Mouse (Mus musculus): Measurements from ENCODE around the gene Qpctl.

Gene Qpctl

DNA sequence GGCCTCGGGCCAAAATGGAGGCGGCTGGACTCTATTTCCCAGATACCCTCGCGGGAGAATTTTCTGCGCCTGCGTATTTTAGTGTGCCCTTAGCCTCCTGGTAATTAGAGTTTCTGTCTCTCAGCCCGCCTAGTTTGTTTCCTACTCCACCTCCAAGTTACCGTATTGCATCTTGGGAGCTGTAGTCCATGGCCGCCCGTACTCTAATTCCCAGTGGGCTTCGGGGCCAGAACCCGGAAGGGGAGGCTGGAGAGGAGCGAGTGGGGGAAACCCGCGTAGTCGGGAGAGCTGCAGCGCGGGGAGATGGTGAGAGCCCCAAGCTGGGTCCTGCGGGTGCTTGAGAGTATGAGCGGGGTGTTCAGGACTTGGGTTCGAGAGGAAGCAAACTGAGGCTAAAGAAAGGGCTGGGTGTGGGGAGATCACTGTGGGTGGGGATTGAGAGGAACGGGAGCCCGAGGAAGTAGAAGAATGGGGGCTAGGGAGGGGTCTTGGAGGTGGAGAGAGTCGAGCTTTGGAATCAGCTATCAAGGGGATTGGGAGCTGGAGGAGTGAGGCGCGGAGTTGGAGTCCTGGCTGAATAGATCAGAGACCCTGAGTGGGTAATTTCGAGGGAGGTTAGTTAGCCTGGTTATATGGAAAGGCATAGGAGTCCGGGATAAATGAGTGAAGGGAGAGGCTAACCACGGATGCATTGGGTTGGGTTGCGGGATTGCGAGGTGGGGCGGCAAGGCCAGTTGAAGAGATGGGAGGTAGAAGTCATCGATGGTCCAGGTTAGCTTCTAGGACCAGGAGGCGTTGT lies 29.3 kb downstream of the Qpctl start, which contains the start of gene Fbxo46:
Gene Fbxo46, plus strand, starts transcription at position 229 of the 799 bp plus-strand sequence.
- DNase-seq (ENCODE audit: low spot score): peak; percentile 85

DNA sequence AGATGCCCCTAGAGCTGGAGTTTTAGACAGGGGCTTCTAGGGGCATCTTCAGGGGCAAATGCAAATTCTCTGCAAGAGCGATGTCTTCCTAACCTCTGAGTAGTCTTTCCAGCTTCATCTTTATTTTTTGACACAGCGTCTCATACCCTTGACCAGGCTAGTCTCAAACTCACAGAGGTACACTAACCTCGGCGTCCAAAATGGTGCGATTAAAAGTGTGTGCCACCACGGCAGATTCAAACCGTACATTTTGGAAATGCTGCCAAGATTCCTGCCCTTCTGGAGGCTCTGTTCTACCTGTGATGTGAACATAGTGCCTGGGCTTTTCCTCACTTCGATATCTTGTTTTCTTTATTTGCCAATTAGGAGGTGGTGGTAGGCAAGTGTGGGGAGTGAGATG lies 30.0 kb downstream of the Qpctl start:
- DNase-seq (ENCODE audit: low spot score): no peak

DNA sequence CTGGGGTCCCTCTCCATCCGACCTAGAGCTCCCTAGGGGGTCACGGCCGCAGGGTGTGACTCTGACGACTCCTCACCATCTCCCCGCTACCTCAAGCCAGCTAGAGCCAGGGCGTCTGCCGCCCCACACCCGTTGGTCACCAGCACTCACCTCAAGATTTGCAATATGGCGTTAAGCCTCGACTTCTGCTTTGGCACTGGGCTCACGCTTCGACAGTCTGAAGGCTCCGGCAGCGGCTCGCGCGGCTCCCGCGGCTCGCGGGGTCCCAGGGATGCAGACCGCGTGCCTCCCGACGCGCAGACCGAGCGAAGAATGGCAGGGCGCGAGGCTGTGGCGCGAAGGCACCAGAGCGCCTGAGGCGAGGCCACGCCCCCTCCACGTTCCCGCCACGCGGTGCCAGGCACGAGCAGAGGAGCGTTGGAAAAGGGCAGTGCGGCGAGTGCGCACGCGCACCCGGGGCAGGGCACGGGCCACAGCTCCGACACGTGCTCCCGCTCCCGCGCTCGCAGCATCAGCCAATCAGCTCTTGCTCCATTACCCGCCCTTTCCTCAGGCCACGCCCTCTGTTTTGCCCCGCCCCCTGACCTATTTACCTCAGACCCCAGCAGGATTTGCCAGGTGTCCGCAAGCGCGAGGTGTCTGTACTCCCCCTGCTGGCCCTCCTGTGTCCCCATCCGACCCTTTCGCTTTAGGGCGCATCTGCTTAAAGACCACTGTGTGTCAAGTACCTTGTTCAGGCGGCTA lies 30.9 kb downstream of the Qpctl start, which contains the start of gene Gm4969:
Gene Gm4969, minus strand, starts transcription at position 341 of the 744 bp plus-strand sequence.
- DNase-seq (ENCODE audit: low spot score): no peak

DNA sequence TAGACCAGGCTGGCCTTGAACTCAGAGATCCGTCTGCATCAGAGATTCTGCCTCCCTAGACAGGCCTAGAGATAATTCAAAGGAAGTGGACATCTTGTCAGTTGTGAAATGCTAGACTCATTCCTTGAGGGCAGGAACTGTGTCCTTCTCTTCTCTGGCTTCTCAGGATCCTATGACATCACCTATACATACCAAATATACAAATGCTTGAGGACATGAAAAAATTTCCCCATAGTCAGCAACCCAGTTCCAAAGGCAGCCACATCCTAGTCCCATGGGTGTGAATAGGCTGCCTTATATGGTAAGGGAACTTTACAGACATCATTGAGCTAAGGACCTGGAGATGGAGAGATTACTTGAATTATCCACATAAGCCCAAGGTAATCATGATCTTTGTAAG lies 39.5 kb downstream of the Qpctl start:
- no peak for DNase-seq (ENCODE audit: low spot score)

DNA sequence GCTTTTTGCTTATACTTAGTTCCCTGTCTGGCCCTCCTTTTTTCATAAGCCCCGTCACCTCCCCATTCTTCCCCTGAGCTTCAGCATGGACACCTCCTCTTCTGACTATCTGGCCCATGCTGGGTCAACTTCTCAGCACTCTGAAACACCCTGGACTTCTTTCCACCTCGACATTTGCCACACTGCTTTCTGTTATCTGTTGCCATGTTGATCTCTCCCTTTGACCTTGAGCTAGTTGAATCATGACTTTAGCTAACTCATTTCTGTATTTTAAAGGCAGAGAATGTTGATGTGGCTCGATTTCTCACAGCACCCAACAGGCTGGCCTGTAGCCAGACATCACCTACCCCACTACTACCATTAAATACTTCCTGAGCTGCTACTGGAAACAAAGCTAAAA lies 41.7 kb downstream of the Qpctl start:
- DNase-seq (ENCODE audit: low spot score): no peak

DNA sequence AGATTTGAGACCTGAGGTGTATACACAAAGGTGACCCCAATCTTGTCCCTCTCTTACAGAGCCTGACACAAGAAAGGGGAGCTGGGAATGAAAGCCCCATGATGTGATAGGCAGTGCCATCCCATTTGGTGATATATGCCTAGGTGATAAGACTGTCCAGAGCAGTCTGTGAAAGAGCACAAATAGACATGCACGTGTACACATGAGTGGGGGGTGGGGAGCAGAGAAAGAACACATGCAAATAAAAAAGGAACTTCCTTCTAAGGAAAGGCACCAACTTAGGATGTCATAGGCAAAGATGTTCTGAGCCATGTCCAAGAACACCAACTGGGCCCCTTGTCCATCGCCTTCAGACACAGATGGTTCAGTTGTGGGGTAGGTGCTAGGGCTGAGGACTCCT lies 44.6 kb downstream of the Qpctl start:
- DNase-seq (ENCODE audit: low spot score): no peak

DNA sequence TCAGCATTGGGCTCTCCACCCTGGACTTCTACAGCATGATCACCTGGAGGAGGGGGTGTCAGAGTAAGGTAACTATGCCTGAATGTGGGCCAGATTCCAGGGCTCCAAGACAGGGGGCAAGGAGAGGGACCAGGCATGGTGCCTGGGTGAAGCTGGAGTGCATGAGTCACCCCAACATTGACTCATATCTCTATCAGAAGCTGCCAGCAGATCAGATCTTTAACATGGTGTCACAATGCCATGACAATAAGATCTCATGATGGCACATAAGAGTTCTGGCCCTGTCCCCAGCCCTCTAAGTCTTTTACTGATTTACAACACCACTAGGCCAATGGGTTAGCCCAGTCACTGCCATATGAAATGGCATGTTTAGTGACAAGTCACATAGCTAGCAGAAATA lies 45.4 kb downstream of the Qpctl start:
- DNase-seq (ENCODE audit: low spot score): no peak

DNA sequence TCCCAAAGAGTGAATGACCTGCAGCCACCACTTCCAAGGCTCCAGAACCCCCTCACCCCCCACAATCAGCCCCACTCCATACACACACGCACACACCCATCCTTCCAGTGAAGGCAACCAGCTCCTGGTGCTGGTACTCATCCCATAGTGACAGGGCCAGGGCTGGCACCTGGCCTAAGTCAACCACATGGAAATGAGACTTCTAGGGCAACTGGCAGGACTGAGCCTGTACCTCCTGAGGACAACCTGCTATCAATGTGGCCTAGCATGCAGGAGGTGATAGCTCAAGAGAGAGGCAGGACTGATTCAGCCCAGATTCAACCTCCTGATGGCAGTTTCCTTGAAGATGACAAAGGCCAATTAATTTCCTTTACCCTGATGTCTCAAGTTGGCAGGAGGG lies 48.8 kb downstream of the Qpctl start:
- no peak for DNase-seq (ENCODE audit: low spot score)

DNA sequence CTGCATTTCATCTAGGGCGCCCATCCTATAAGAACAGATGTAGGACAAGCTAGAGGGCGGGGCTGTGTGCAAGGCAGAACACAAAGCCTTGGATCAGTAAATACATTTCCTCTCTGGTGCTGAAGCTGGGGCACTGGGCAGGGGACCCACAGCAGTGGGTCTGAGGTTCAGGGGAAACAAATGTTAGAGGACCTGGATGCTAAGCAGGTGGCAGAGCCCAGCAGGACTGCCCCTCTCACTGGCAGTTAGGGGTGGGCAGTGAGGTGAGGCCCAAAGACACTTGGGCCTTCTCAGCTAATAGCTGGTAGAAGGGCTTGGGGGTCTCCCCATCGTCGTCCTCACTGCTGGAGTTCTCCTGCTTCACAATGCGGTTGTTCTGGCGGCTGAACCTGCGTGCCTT lies 50.3 kb downstream of the Qpctl start:
- no peak for DNase-seq (ENCODE audit: low spot score)

DNA sequence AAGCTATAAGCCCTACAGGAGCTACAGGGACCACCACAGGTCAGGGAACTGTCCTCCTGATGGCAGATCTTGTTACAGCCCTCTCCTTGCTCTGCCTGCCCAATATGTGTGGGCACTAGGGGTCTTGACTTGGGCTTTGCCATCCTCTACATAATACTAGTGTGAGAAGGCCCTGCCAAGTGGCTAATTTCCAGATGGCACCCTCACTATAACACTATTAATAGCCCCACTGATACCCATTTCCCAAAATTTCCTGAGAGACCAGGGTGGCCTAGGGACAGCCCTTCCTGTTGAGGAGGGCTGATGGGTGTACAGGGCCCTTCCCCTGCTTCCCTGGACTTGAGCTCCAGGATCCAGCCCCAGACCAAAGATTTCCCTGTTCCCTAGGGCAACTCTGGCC lies 51.2 kb downstream of the Qpctl start:
- DNase-seq (ENCODE audit: low spot score): no peak

DNA sequence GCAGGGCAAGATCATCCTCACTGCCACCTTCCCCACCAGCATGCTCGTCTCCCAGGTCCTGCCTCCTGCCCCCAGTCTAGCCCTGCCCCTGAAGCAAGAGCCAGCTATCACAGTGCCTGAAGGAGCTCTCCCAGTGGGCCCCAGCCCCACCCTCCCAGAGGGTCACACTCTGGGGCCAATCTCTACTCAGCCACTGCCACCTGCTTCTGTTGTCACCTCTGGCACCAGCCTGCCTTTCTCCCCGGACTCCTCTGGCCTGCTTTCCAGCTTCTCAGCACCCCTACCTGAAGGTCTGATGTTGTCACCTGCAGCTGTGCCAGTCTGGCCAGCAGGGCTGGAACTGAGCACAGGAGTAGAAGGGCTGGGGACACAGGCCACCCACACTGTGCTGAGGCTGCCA lies 51.9 kb downstream of the Qpctl start:
- DNase-seq (ENCODE audit: low spot score): no peak

DNA sequence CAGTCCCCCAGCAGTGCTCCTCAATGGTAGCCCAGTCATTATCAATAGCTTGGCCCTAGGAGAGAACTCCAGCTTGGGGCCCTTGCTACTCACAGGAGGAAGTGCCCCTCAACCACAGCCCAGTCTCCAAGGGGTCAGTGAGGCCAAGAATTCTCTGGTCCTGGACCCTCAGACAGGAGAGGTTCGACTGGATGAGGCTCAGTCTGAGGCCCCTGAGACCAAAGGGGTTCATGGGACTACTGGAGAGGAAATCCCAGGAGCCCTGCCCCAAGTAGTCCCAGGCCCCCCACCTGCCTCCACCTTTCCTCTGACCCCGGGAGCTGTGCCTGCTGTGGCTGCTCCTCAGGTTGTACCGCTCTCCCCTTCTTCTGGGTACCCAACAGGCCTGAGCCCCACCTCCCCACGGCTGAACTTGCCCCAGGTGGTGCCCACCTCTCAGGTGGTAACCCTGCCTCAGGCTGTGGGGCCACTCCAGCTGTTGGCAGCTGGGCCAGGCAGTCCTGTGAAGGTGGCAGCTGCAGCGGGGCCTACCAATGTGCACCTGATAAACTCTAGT lies 52.6 kb downstream of the Qpctl start:
- DNase-seq (ENCODE audit: low spot score): no peak

DNA sequence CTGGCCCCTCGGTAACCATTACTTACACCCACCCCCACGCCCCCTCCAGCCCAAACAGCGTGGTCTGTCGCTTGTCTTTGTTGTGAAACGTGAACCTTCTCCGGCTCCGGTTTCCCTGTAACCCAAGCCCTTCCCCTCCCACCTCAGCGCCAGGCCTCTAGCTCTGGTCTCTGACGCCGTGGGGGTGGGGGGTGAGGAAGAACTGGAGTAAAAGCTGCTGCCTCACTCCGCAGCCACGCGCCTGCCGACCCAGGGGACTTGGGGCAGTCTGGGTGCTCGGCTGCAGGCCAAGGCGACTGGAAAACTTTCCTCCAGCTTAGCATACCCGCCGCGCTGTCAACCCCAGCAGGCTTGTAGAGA lies 53.4 kb downstream of the Qpctl start:
- no peak for DNase-seq (ENCODE audit: low spot score)

DNA sequence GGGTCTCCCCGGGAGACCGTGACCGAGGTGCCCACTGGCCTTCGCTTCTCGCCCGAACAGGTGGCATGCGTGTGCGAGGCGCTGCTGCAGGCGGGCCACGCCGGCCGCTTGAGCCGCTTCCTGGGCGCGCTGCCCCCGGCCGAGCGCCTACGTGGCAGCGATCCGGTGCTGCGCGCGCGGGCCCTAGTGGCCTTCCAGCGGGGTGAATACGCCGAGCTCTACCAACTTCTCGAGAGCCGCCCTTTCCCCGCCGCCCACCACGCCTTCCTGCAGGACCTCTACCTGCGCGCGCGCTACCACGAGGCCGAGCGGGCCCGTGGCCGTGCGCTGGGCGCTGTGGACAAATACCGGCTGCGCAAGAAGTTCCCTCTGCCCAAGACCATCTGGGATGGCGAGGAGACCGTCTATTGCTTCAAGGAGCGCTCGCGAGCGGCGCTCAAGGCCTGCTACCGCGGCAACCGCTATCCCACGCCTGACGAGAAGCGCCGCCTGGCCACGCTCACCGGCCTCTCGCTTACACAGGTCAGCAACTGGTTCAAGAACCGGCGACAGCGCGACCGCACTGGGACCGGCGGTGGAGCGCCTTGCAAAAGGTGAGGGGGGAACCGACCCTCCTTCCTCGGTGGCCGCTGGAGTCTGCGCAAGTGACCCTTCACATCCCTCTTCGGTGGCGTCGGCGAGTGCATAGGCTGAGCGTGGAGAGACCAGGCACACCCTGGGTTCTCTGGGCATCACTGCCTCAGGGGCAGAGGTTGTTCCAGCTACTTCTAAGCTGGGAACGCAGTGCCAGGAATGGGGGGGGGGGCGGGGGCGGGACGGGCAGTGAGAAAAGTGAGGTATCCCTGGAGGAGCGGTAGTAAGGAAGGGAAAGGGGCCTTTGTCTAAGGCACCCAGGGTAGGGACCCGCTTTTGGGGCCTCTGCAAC lies 54.0 kb downstream of the Qpctl start:
- no peak for DNase-seq (ENCODE audit: low spot score)

DNA sequence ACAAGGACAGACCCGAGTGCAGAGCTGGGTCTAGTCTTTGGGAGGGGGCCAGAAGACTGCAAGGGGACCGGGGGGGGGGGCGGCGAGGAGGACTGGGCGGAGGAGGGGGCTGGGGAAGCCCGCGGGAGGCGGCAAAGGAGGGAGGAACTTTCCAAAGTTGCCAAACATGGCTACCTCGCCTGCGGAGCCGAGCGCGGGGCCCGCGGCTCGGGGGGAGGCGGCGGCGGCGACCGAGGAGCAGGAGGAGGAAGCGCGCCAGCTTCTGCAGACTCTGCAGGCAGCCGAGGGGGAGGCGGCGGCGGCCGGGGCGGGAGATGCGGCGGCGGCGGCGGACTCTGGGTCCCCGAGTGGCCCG lies 54.6 kb downstream of the Qpctl start, which contains the start of gene Six5:
Gene Six5, plus strand, starts transcription at position 124 of the 355 bp plus-strand sequence.
- no peak for DNase-seq (ENCODE audit: low spot score)

DNA sequence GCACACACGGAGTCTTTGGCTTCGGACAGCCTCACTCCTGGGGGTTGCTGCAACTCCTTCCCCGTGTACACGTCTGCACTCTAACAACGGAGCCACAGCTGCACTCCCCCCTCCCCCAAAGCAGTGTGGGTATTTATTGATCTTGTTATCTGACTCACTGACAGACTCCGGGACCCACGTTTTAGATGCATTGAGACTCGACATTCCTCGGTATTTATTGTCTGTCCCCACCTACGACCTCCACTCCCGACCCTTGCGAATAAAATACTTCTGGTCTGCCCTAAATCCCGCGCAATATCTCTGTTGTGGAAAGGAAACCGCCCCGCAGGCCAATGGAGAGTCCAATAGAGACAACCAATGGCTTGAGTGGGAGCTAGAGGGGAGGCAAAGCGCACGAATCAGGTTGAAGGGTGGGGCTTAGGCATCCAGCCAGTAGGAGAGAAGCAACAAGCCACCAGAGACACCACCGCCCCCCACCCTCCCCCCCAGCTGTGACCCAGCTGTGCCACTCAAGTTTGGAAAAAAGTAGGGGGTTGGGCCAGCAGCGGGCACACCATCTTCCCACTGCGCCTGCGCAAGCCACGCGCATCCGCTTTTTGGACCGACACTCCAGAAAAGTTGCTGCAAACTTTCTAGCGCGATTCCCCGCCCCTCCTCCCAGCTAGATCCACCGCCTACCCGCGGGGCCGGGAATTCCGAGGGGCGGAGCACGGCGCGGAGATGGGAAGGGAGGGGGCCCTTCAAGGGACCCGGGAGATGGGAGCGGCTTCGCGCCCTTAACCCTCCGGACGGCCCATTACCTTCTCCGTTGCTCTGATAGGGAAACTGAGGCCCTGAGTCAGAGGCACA lies 55.3 kb downstream of the Qpctl start:
- peak; percentile 72 for DNase-seq (ENCODE audit: low spot score)

DNA sequence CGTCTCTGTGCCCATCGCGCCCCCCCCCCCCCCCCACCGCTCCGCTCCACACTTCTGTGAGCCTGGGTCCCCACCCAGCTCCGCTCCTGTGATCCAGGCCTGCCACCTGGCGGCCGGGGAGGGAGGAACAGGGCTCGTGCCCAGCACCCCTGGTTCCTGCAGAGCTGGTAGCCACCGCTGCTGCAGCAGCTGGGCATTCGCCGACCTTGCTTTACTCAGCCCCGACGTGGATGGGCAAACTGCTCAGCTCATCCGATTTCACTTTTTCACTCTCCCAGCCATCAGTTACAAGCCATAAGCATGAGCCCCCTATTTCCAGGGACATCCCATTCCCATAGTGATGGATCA lies 55.9 kb downstream of the Qpctl start:
- DNase-seq (ENCODE audit: low spot score): peak; percentile 76

DNA sequence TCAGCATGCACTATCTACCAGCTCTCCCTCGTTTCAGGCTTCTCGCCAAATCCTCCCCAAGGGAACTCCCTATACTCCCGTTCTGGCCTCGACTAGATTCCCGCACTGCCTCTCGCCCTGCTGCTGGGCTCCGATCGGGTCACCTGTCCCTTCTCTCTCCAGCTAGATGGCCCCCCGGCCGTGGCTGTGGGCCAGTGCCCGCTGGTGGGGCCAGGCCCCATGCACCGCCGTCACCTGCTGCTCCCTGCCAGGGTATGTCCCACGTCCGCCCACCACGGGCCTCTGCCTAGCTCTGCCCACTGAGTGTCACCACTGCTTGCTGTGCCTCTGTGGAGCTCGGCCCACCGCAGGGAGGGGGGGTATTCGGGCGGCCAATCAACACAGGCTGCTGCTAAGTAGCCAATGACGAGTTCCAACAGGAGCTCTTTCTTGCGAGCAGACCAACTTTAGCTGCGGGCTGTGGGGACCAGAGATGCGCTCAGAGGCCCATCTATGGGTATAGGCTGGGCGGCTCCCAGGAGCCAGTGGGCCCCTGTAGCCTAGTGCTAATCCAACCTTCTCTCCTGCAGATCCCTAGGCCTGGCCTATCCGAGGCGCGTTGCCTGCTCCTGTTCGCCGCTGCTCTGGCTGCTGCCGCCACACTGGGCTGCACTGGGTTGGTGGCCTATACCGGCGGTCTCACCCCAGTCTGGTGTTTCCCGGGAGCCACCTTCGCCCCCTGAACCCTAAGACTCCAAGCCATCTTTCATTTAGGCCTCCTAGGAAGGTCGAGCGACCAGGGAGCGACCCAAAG lies 56.5 kb downstream of the Qpctl start:
- DNase-seq (ENCODE audit: low spot score): no peak

DNA sequence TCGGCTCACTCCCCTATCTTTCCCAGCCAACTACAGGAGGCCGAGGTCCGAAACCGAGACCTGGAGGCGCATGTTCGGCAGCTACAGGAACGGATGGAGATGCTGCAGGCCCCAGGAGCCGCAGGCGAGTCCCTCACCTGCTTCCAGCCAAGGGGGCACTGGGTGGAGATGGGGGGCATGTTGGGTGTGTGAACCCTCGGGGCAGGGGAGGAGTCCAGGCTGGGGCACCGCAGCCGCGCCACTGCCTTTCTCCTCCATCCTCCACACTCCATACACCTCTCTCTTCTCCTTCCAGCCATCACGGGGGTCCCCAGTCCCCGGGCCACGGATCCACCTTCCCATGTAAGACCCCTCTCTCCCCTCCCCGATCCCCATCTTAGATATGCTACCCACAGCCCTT lies 57.2 kb downstream of the Qpctl start:
- no peak for DNase-seq (ENCODE audit: low spot score)
